Mouse (Mus musculus) cerebellum, adult 9-11 months (tissue): ENCODE data around the gene Txndc9.
"Not testable (repeated sequence)": the region's sequence is repeated elsewhere in the genome, so short reads cannot be mapped to it uniquely, and the experiment has no call there.

Source experiments
- DNase-seq: peaks from one replicate; pipeline ENCODE4 v3.0.0; 2022

Gene Txndc9

GRCm38 (mm10) chr1:37997867-37998266 is at the start of gene Txndc9, which contains the start of gene Eif5b:
Gene Txndc9, minus strand, starts transcription at chr1:37997893.
Gene Eif5b, plus strand, starts transcription at chr1:37998010.
- DNase-seq, result peak; percentile 96

- DNase-seq, result no peak
These were observed 41.2 kb upstream of the Txndc9 start for GRCm38 (mm10) chr1:38038898-38039297.

- DNase-seq, result no peak
These were observed 39.7 kb upstream of the Txndc9 start for GRCm38 (mm10) chr1:38037375-38037774.

- DNase-seq, result no peak
These were observed 37.8 kb upstream of the Txndc9 start for GRCm38 (mm10) chr1:38035521-38035920.

- no peak for DNase-seq
These were observed 33.7 kb upstream of the Txndc9 start for GRCm38 (mm10) chr1:38031391-38031790.

- DNase-seq, result no peak
These were observed 29.6 kb upstream of the Txndc9 start for GRCm38 (mm10) chr1:38027301-38027700.

- DNase-seq, result no peak
These were observed 17.0 kb upstream of the Txndc9 start for GRCm38 (mm10) chr1:38014551-38015203.

- no peak for DNase-seq
These were observed 14.8 kb upstream of the Txndc9 start for GRCm38 (mm10) chr1:38012509-38012908.

GRCm38 (mm10) chr1:38012104-38012503 is 14.4 kb upstream of the Txndc9 start:
- no peak for DNase-seq

- no peak for DNase-seq
These were observed 14.0 kb upstream of the Txndc9 start for GRCm38 (mm10) chr1:38011647-38012046.

GRCm38 (mm10) chr1:38006741-38007140 is 9.0 kb upstream of the Txndc9 start:
- DNase-seq, result no peak

- no peak for DNase-seq
These were observed 5.4 kb upstream of the Txndc9 start for GRCm38 (mm10) chr1:38003046-38003445.

GRCm38 (mm10) chr1:38001956-38002355 is 4.3 kb upstream of the Txndc9 start:
- DNase-seq, result no peak

- no peak for DNase-seq
These were observed 3.2 kb upstream of the Txndc9 start for GRCm38 (mm10) chr1:38000844-38001243.

GRCm38 (mm10) chr1:37999552-37999951 is 1.9 kb upstream of the Txndc9 start:
- DNase-seq, result no peak

GRCm38 (mm10) chr1:37998371-37999199 is 892 bp upstream of the Txndc9 start:
- DNase-seq, result peak; percentile 28

GRCm38 (mm10) chr1:37996877-37997484 is 712 bp downstream of the Txndc9 start:
- peak; percentile 99 for DNase-seq

GRCm38 (mm10) chr1:37996226-37996625 is 1.5 kb downstream of the Txndc9 start:
- no peak for DNase-seq

- no peak for DNase-seq
These were observed 9.8 kb downstream of the Txndc9 start for GRCm38 (mm10) chr1:37987856-37988255.

- no peak for DNase-seq
These were observed 11.8 kb downstream of the Txndc9 start for GRCm38 (mm10) chr1:37985764-37986323.

- DNase-seq, result no peak
These were observed 13.4 kb downstream of the Txndc9 start for GRCm38 (mm10) chr1:37984326-37984725.

GRCm38 (mm10) chr1:37977303-37977702 is 20.4 kb downstream of the Txndc9 start:
- DNase-seq, result no peak

- not testable (repeated sequence) for DNase-seq
These were observed 21.0 kb downstream of the Txndc9 start for GRCm38 (mm10) chr1:37976666-37977065.
